10 mouse cellular contexts compared by ENCODE assay signal in the genomic region with DNA sequence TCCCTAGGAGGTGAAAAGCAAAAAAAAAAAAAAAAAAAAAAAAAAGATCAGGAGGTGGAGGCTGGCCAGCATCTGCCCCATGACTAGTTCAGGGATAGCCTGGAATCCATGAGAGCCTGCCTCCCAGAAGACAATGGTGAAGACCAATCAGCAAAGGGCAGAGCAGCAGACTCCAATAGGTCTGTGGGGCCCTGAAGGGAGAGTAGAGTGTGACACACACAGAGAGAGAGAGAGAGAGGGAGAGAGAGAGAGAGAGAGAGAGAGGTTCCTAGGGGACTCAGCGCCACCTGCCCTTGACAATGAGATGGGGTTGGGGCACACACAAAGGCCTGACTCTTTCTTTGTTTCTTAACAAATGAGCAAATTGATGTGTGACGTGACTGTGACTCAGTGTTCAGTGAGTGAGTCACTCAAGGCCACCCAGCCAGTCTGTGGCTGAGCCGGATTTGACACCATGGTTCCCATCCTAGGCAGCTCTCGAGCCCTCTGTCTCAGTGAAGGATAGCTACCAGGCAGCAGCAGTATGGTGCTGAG. TPM values are rescaled to one million over a fixed set of nuclear protein-coding genes. Genes with fewer than 3 reads are reported as not detected.
DNase-seq lines count a peak whose midpoint lies in the region; ATAC-seq and TF ChIP-seq lines count a peak whose summit lies in the region.
"Had no signal": no experiment of that assay in that cellular context is flagged by ENCODE, and none has a peak within 500 bp of the region (broad histone marks: within the 10 kb centered on the region; RNA-seq: fewer than 3 reads in every experiment).

No protein-coding gene starts in this region.

- WGBS in forebrain, embryonic 12.5 days = 18% methylated on average over 4 of the region's 4 CpGs
- 19% methylated on average over 4 of the region's 4 CpGs for WGBS in midbrain, embryonic 13.5 days

- H3K36me3 ChIP-seq in C2C12 (ENCODE audit: control insufficient read depth, insufficient read depth) = no peaks in the 10 kb centered on the region
- H3K36me3 ChIP-seq in forebrain, embryonic 12.5 days (replicated peaks) = no peaks in the 10 kb centered on the region
- H3K36me3 ChIP-seq in midbrain, embryonic 13.5 days = no peaks in the 10 kb centered on the region

- peak overlapping the region; percentile 3 for H3ac ChIP-seq in C2C12 (ENCODE audit: control insufficient read depth, insufficient read length, low read depth)

- H3K4me2 ChIP-seq in forebrain, embryonic 12.5 days = no peak overlapping the region
- no peak overlapping the region for H3K4me2 ChIP-seq in midbrain, embryonic 13.5 days (replicated peaks)

- no peak overlapping the region for H3K4me3 ChIP-seq in C2C12 (ENCODE audit: insufficient read depth, poor library complexity, severe bottlenecking)
- H3K4me3 ChIP-seq in forebrain, embryonic 12.5 days (replicated peaks) = no peak overlapping the region
- no peak overlapping the region for H3K4me3 ChIP-seq in midbrain, embryonic 13.5 days (replicated peaks)

- no peaks in the 10 kb centered on the region for H3K9me3 ChIP-seq in forebrain, embryonic 12.5 days
- H3K9me3 ChIP-seq in midbrain, embryonic 13.5 days = no peaks in the 10 kb centered on the region

- H3K27me3 ChIP-seq in C2C12 (ENCODE audit: control insufficient read depth, insufficient read depth, insufficient read length) = no peaks in the 10 kb centered on the region
- no peaks in the 10 kb centered on the region for H3K27me3 ChIP-seq in forebrain, embryonic 12.5 days
- H3K27me3 ChIP-seq in midbrain, embryonic 13.5 days = no peaks in the 10 kb centered on the region

- peak; percentile 84 for DNase-seq in R1 (ENCODE audit: low read depth, low spot score)
- DNase-seq in thymus, postnatal 14 days = no peak
- DNase-seq in left cerebral cortex, postnatal 25 days (ENCODE audit: low spot score in 2 of 2) = no peak
- DNase-seq in kidney, postnatal 14 days = no peak

- ATAC-seq in forebrain, embryonic 12.5 days (ENCODE audit: low FRiP score) = peak; percentile 61
- peak; percentile 80 for ATAC-seq in midbrain, embryonic 13.5 days
- ATAC-seq in activated CD4-positive, CD25-positive, alpha-beta regulatory T cell, adult 4 months = no peak

- H3K79me3 ChIP-seq in C2C12 (ENCODE audit: low read depth) = no peaks in the 10 kb centered on the region

- intact Hi-C loops in left cerebral cortex, postnatal 25 days (cut with DNase I) = no loop called here

- peaks cover 47% of the 10 kb centered on the region for H3K4me1 ChIP-seq in forebrain, embryonic 12.5 days
- peaks cover 49% of the 10 kb centered on the region for H3K4me1 ChIP-seq in midbrain, embryonic 13.5 days (replicated peaks)

- no peaks in the 10 kb centered on the region for H3K79me2 ChIP-seq in C2C12 (ENCODE audit: control insufficient read depth, insufficient read depth)

- peak overlapping the region; percentile 78 for H3K27ac ChIP-seq in forebrain, embryonic 12.5 days
- peak overlapping the region; percentile 80 for H3K27ac ChIP-seq in midbrain, embryonic 13.5 days

- TF ChIP-seq CTCF in C2C12 (IDR thresholded peaks at IDR 0.05; ENCODE audit: control insufficient read depth, insufficient read depth, insufficient read length) = no peak

- no peak overlapping the region for H3K9ac ChIP-seq in forebrain, embryonic 12.5 days
- H3K9ac ChIP-seq in midbrain, embryonic 13.5 days (replicated peaks) = no peak overlapping the region

TF ChIP-seq in C2C12, 6 proteins besides CTCF, POLR2A, EP300 and RAD21:
- peak; percentile 23 for TF ChIP-seq CEBPB (IDR thresholded peaks at IDR 0.05; ENCODE audit: low read depth)
- TF ChIP-seq FOSL1 (IDR thresholded peaks at IDR 0.05; ENCODE audit: insufficient read depth, low read length, poor library complexity, severe bottlenecking) = peak; percentile 98
- TF ChIP-seq MYOG (IDR thresholded peaks at IDR 0.05; ENCODE audit: control insufficient read depth, extremely low read depth, insufficient read length) = no peak
- peak; percentile 91 for TF ChIP-seq MYOD1 (IDR thresholded peaks at IDR 0.05; ENCODE audit: control insufficient read depth, insufficient read length, low read depth)
- TF ChIP-seq USF1 (IDR thresholded peaks at IDR 0.05; ENCODE audit: low read depth) = no peak
- peak; percentile 78 for TF ChIP-seq MAX (IDR thresholded peaks at IDR 0.05)

RNA-seq across cellular contexts. Expression of a gene that starts 52.9 kb away (rescaled TPM):
- not detected for polyA plus RNA-seq in C2C12 (2012; fragmentation: generic; extraction: Trizol)
- polyA plus RNA-seq in forebrain, embryonic 12.5 days (2016; fragmentation: Nextera tagmentation; extraction: Ambion mirVana) = not detected in 2 replicates
- not detected in 2 replicates for polyA plus RNA-seq in midbrain, embryonic 13.5 days (2015; fragmentation: Nextera tagmentation; extraction: Ambion mirVana)
- not detected for total RNA-seq in left cerebral cortex, postnatal 25 days (2021)
- polyA plus RNA-seq in activated CD4-positive, CD25-positive, alpha-beta regulatory T cell, adult 4 months (2017; shearing (Covaris generic)) = not detected
- total RNA-seq: adrenal gland, adult 18-20 months; gastrocnemius, adult 18-20 months had no signal
